Comparison of ENCODE assay signal across 11 mouse cellular contexts in the genomic region with DNA sequence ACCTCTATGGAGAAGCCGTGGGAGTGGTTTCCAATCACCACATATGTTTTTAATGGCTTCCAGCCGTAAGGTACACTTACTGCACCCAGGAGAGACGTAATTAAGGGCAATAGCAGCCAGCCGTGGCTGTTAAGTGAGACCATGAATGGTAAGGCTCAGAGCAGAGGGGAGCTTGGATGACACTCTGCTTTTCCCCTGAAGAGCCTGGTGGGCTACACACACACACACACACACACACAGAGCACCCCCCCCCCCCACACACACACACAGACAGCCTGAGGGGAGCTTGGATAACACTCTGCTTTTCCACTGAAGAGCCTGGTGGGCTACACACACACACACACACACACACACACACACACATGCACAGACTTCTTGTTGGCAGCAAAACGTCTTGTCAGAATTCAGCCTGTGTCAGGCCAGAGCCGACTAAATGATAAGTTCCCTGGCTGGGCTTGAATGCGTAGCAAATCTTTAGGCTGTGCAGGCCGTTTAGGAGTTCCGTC.
DNase-seq lines count a peak whose midpoint lies in the region; ATAC-seq and TF ChIP-seq lines count a peak whose summit lies in the region.
"Had no signal": no experiment of that assay in that cellular context is flagged by ENCODE, and none has a peak within 500 bp of the region (broad histone marks: within the 10 kb centered on the region; RNA-seq: fewer than 3 reads in every experiment).

No protein-coding gene starts in this region.

- H3K36me3 ChIP-seq in heart, embryonic 15.5 days = no peaks in the 10 kb centered on the region
- H3K36me3 ChIP-seq in heart, embryonic 11.5 days (ENCODE audit: control insufficient read depth, insufficient read depth, low read length) = no peaks in the 10 kb centered on the region
- H3K36me3 ChIP-seq in forebrain, embryonic 16.5 days (ENCODE audit: control insufficient read depth, insufficient read depth) = no peaks in the 10 kb centered on the region

- H3K9ac ChIP-seq in heart, embryonic 15.5 days = no peak overlapping the region
- no peak overlapping the region for H3K9ac ChIP-seq in heart, embryonic 11.5 days (ENCODE audit: low read depth, low read length)
- no peak overlapping the region for H3K9ac ChIP-seq in forebrain, embryonic 16.5 days (replicated peaks; ENCODE audit: low read depth, low read length)

- H3K9me3 ChIP-seq in heart, embryonic 15.5 days (replicated peaks) = no peaks in the 10 kb centered on the region
- no peaks in the 10 kb centered on the region for H3K9me3 ChIP-seq in heart, embryonic 11.5 days (replicated peaks; ENCODE audit: control insufficient read depth, low read length)
- H3K9me3 ChIP-seq in forebrain, embryonic 16.5 days (ENCODE audit: control insufficient read depth, low read length) = no peaks in the 10 kb centered on the region

- no peak overlapping the region for H3K4me2 ChIP-seq in heart, embryonic 15.5 days
- no peak overlapping the region for H3K4me2 ChIP-seq in heart, embryonic 11.5 days
- H3K4me2 ChIP-seq in forebrain, embryonic 16.5 days (ENCODE audit: low read length) = no peak overlapping the region

- TF ChIP-seq POLR2A in cortical plate, adult 2 months (IDR thresholded peaks at IDR 0.05; ENCODE audit: extremely low read depth, insufficient read depth, low read length) = no peak

- H3K4me3 ChIP-seq in heart, embryonic 15.5 days = no peak overlapping the region
- H3K4me3 ChIP-seq in heart, embryonic 11.5 days (ENCODE audit: low read depth, low read length) = no peak overlapping the region
- H3K4me3 ChIP-seq in cortical plate, adult 2 months (ENCODE audit: insufficient read depth, low read length) = no peak overlapping the region
- no peak overlapping the region for H3K4me3 ChIP-seq in forebrain, embryonic 16.5 days (replicated peaks; ENCODE audit: low read length)

- WGBS in heart, embryonic 15.5 days = 40% methylated on average over 9 of the region's 9 CpGs
- WGBS in heart, embryonic 11.5 days (ENCODE audit: insufficient replicate concordance) = 49% methylated on average over 9 of the region's 9 CpGs
- 29% methylated on average over 9 of the region's 9 CpGs for WGBS in forebrain, embryonic 16.5 days

- H3K27me3 ChIP-seq in heart, embryonic 15.5 days = no peaks in the 10 kb centered on the region
- no peaks in the 10 kb centered on the region for H3K27me3 ChIP-seq in heart, embryonic 11.5 days (ENCODE audit: control insufficient read depth, insufficient read depth, low read length)
- H3K27me3 ChIP-seq in forebrain, embryonic 16.5 days (replicated peaks; ENCODE audit: control insufficient read depth, insufficient read depth, low read length) = no peaks in the 10 kb centered on the region

- peak; percentile 34; the same call in 1 of the 2 replicates for ATAC-seq in heart, embryonic 15.5 days (replicated peaks; ENCODE audit: insufficient number of reproducible peaks, insufficient read depth, low FRiP score, low read depth)
- no peak for ATAC-seq in heart, embryonic 11.5 days (replicated peaks; ENCODE audit: insufficient number of reproducible peaks, low FRiP score, low TSS enrichment)
- ATAC-seq in forebrain, embryonic 16.5 days = peak; percentile 76

- H3K4me1 ChIP-seq in heart, embryonic 15.5 days (replicated peaks) = peaks cover 38% of the 10 kb centered on the region
- peaks cover 19% of the 10 kb centered on the region for H3K4me1 ChIP-seq in heart, embryonic 11.5 days (ENCODE audit: control insufficient read depth, insufficient read depth, low read length)
- H3K4me1 ChIP-seq in cortical plate, adult 2 months (ENCODE audit: control insufficient read depth, insufficient read depth, low read length) = peaks cover 5% of the 10 kb centered on the region
- peaks cover 25% of the 10 kb centered on the region for H3K4me1 ChIP-seq in forebrain, embryonic 16.5 days (replicated peaks; ENCODE audit: control insufficient read depth, insufficient read depth, low read length)

- DNase-seq in mesoderm, embryonic 11.5 days (ENCODE audit: low read depth, low spot score) = peak; percentile 75
- DNase-seq in layer of hippocampus, adult 18-20 months (ENCODE audit: low spot score in 2 of 2) = no peak
- DNase-seq in gastrocnemius, postnatal 25 days = no peak
- DNase-seq in cerebellum, adult 11 months = no peak
- DNase-seq: gastrocnemius, postnatal 36 days; kidney, adult 11 months; thymus, adult 18-20 months had no signal

- no peak overlapping the region for H3K27ac ChIP-seq in heart, embryonic 15.5 days
- H3K27ac ChIP-seq in heart, embryonic 11.5 days (ENCODE audit: low read depth, low read length) = no peak overlapping the region
- 0 out of 2 replicates have a peak overlapping the region, but pooled peaks have one; percentile 16 for H3K27ac ChIP-seq in cortical plate, adult 2 months (ENCODE audit: insufficient read depth, low read length)
- peak overlapping the region; percentile 70 for H3K27ac ChIP-seq in forebrain, embryonic 16.5 days (ENCODE audit: low read length)

- no peak for TF ChIP-seq CTCF in cortical plate, adult 2 months (IDR thresholded peaks at IDR 0.05; ENCODE audit: extremely low read depth, insufficient read depth, low read length)

Comparison
In these comparisons a context has a peak if more than half of its experiments do, and no peak if none do; other contexts are left out.
1. H3K27ac ChIP-seq: peak in cortical plate, adult 2 months (single experiment) and forebrain, embryonic 16.5 days (single experiment); none in heart, embryonic 15.5 days (single experiment) and heart, embryonic 11.5 days (single experiment).